Mouse (Mus musculus) embryonic fibroblast, embryonic 13.5 days (primary cell): ENCODE results near the gene Cd9.
A peak's percentile ranks its signal among the peaks of the same experiment; 100 is the strongest.

ENCODE experiments used
- CTCF ChIP-seq: IDR thresholded peaks from 2 replicates; pipeline ENCODE4 v1.5.1; 2011; ENCODE audit warnings: mild to moderate bottlenecking, control low read depth, low read length, moderate library complexity, borderline replicate concordance; ENCODE audit not compliant: insufficient read depth
- POLR2A ChIP-seq: IDR thresholded peaks from 2 replicates; pipeline ENCODE4 v1.6.1; 2011; ENCODE audit warnings: low read depth, mild to moderate bottlenecking, control low read depth, low read length, moderate library complexity

GRCm38 (mm10) chr6:125492664-125493063, 1.9 kb downstream of the Cd9 start:
- peak; percentile 5; the same call in 1 of the 2 replicates for TF ChIP-seq CTCF
- TF ChIP-seq POLR2A = no peak
